Mouse (Mus musculus) kidney, postnatal 25 days (tissue): ENCODE data around the gene Vegfa.

Experiments used
- DNase-seq, 2 experiments: peaks; one replicate each; pipeline ENCODE4 v3.0.0; 2021; ENCODE audit warnings: mixed read lengths in 2 of 2

Gene Vegfa

GRCm38 (mm10) chr17:46032257-46032991, at the start of gene Vegfa:
TSS of gene Vegfa (minus strand) at chr17:46032369.
- DNase-seq = peak; percentile 95

- DNase-seq = no peak
Measured at GRCm38 (mm10) chr17:46081657-46082056, 49.5 kb upstream of the Vegfa start.

GRCm38 (mm10) chr17:46081042-46081441, 48.9 kb upstream of the Vegfa start:
- no peak for DNase-seq

GRCm38 (mm10) chr17:46080388-46080787, 48.2 kb upstream of the Vegfa start:
- DNase-seq = no peak

GRCm38 (mm10) chr17:46079037-46079436, 46.9 kb upstream of the Vegfa start:
- DNase-seq = no peak

GRCm38 (mm10) chr17:46077921-46078534, 45.9 kb upstream of the Vegfa start:
- no peak for DNase-seq

GRCm38 (mm10) chr17:46076260-46076551, 44.0 kb upstream of the Vegfa start:
- no peak for DNase-seq

GRCm38 (mm10) chr17:46075551-46076259, 43.5 kb upstream of the Vegfa start:
- DNase-seq = no peak

- peak; percentile 53 to 56 for DNase-seq
Measured at GRCm38 (mm10) chr17:46075116-46075485, 42.9 kb upstream of the Vegfa start.

GRCm38 (mm10) chr17:46074398-46075115, 42.4 kb upstream of the Vegfa start:
- DNase-seq = no peak

- DNase-seq = peak; percentile 67 to 89
Measured at GRCm38 (mm10) chr17:46073730-46074301, 41.6 kb upstream of the Vegfa start.

GRCm38 (mm10) chr17:46071531-46071930, 39.4 kb upstream of the Vegfa start:
- no peak for DNase-seq

GRCm38 (mm10) chr17:46070046-46070445, 37.9 kb upstream of the Vegfa start:
- no peak for DNase-seq

GRCm38 (mm10) chr17:46063974-46064312, 31.8 kb upstream of the Vegfa start:
- DNase-seq = no peak

GRCm38 (mm10) chr17:46063283-46063973, 31.3 kb upstream of the Vegfa start:
- peak; percentile 63 to 74 for DNase-seq

- peak; percentile 49 to 66 for DNase-seq
Measured at GRCm38 (mm10) chr17:46060253-46060652, 28.1 kb upstream of the Vegfa start.

- DNase-seq = peak; percentile 58 to 62
Measured at GRCm38 (mm10) chr17:46059226-46059825, 27.2 kb upstream of the Vegfa start.

- peak; percentile 20 to 67 for DNase-seq
Measured at GRCm38 (mm10) chr17:46056288-46056687, 24.1 kb upstream of the Vegfa start.

- DNase-seq = no peak
Measured at GRCm38 (mm10) chr17:46055736-46056135, 23.6 kb upstream of the Vegfa start.

- DNase-seq = no peak
Measured at GRCm38 (mm10) chr17:46053291-46053842, 21.2 kb upstream of the Vegfa start.

- peak in 1 of 2 experiments; percentile 46 for DNase-seq
Measured at GRCm38 (mm10) chr17:46052146-46052545, 20.0 kb upstream of the Vegfa start.

GRCm38 (mm10) chr17:46051356-46051755, 19.2 kb upstream of the Vegfa start:
- peak in 1 of 2 experiments; percentile 65 for DNase-seq
